Mouse (Mus musculus) lung, adult 2 months (tissue): ENCODE data around the gene Cmc1.

Experiments
- CTCF ChIP-seq: fragments of 200-500 bp; IDR thresholded peaks from 2 replicates; pipeline ENCODE4 v1.5.1; 2011; ENCODE audit warnings: mild to moderate bottlenecking, low read length, control low read depth; ENCODE audit not compliant: insufficient read depth
- POLR2A ChIP-seq: fragments of 200-500 bp; IDR thresholded peaks from 2 replicates; pipeline ENCODE4 v1.6.1; 2011; ENCODE audit warnings: low read depth, mild to moderate bottlenecking, control low read depth, low read length, borderline replicate concordance; ENCODE audit errors: extremely low read depth

DNA sequence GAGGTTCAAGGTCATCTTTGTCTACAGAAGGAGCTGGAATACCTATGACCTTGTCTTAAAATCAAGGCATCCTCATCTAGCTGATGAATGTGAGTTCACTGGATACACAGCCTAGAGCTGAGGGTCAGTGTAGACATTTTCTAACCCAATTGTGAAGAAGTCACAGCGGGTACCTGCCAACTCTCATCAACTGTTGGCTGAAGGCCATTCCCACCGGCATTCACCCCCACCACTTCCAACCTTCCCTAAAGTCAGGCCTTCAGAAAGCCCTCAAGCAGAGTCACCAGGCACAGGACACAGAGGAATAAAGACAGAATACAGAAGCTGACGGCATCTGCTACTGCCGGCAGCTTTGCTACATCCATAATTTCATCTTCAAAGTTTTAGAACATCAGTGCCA, 25.4 kb upstream of the Cmc1 start:
- TF ChIP-seq CTCF (no peak), POLR2A (no peak)
